14 mouse cellular contexts compared by ENCODE assay signal in genomic region chr19:30306379-30306778, GRCm38 (mm10).
DNase-seq lines count a peak whose midpoint lies in the region; ATAC-seq and TF ChIP-seq lines count a peak whose summit lies in the region.
"Had no signal": no experiment of that assay in that cellular context is flagged by ENCODE, and none has a peak within 500 bp of the region (broad histone marks: within the 10 kb centered on the region; RNA-seq: fewer than 3 reads in every experiment).

No protein-coding gene starts in this region.

- DNase-seq in forebrain, embryonic 10.5 days (ENCODE audit: extremely low spot score, low spot score) = no peak
- peak; percentile 13 to 26 for DNase-seq in left cerebral cortex, postnatal 10 days (ENCODE audit: extremely low spot score in 1 of 2, low spot score in 2 of 2)
- DNase-seq in left cerebral cortex, adult 2 months (ENCODE audit: extremely low spot score in 1 of 2, low spot score in 2 of 2) = no peak
- peak; percentile 8 for DNase-seq in adipocyte (ENCODE audit: low spot score)
- DNase-seq in gastrocnemius, adult 2 months = peak; percentile 28
- no peak for DNase-seq in spleen, adult 12 weeks (ENCODE audit: low spot score)
- no peak for DNase-seq in liver, embryonic 11.5 days (ENCODE audit: low spot score)
- DNase-seq: adrenal gland, postnatal 36 days; thymus, postnatal 4 days had no signal

- H3K27ac ChIP-seq in forebrain, embryonic 15.5 days (replicated peaks) = no peak overlapping the region
- H3K27ac ChIP-seq in forebrain, embryonic 10.5 days = no peak overlapping the region
- no peak overlapping the region for H3K27ac ChIP-seq in left cerebral cortex, adult 2 months
- no peak overlapping the region for H3K27ac ChIP-seq in gastrocnemius, adult 2 months
- H3K27ac ChIP-seq in liver, embryonic 11.5 days (ENCODE audit: low read depth, low read length) = no peak overlapping the region
- H3K27ac ChIP-seq: liver, embryonic 14.5 days; stomach, embryonic 15.5 days had no signal

- intact Hi-C loops in left cerebral cortex, postnatal 10 days (cut with DNase I) = no loop called here
- intact Hi-C loops in left cerebral cortex, adult 2 months (cut with DNase I) = no loop called here
- intact Hi-C loops in gastrocnemius, adult 2 months (cut with DNase I) = no loop called here

- peak; percentile 61; the same call in 1 of the 2 replicates for ATAC-seq in forebrain, embryonic 15.5 days (replicated peaks)
- no peak for ATAC-seq in liver, embryonic 11.5 days (replicated peaks; ENCODE audit: low FRiP score)
- ATAC-seq: CD4-positive, CD25-positive, alpha-beta regulatory T cell, adult 4 months; intestine, postnatal 0 days had no signal

- H3K9me3 ChIP-seq in forebrain, embryonic 15.5 days = no peaks in the 10 kb centered on the region
- no peaks in the 10 kb centered on the region for H3K9me3 ChIP-seq in forebrain, embryonic 10.5 days
- H3K9me3 ChIP-seq in liver, embryonic 11.5 days (ENCODE audit: control insufficient read depth, low read length) = no peaks in the 10 kb centered on the region
- H3K9me3 ChIP-seq: stomach, embryonic 15.5 days had no signal

- H3K36me3 ChIP-seq in forebrain, embryonic 15.5 days = no peaks in the 10 kb centered on the region
- no peaks in the 10 kb centered on the region for H3K36me3 ChIP-seq in forebrain, embryonic 10.5 days (replicated peaks)
- H3K36me3 ChIP-seq in liver, embryonic 11.5 days (ENCODE audit: control insufficient read depth, insufficient read depth, low read length) = no peaks in the 10 kb centered on the region
- H3K36me3 ChIP-seq: stomach, embryonic 15.5 days had no signal

- no peak overlapping the region for H3K9ac ChIP-seq in forebrain, embryonic 15.5 days (replicated peaks)
- no peak overlapping the region for H3K9ac ChIP-seq in liver, embryonic 11.5 days (ENCODE audit: low read depth, low read length)
- H3K9ac ChIP-seq: liver, embryonic 14.5 days; stomach, embryonic 15.5 days had no signal

- no peaks in the 10 kb centered on the region for H3K4me1 ChIP-seq in forebrain, embryonic 15.5 days
- peaks cover 17% of the 10 kb centered on the region for H3K4me1 ChIP-seq in forebrain, embryonic 10.5 days
- peaks cover 6% of the 10 kb centered on the region for H3K4me1 ChIP-seq in liver, embryonic 11.5 days (replicated peaks; ENCODE audit: control insufficient read depth, insufficient read depth, low read length)
- H3K4me1 ChIP-seq: stomach, embryonic 15.5 days had no signal

- no peaks in the 10 kb centered on the region for H3K27me3 ChIP-seq in forebrain, embryonic 15.5 days
- no peaks in the 10 kb centered on the region for H3K27me3 ChIP-seq in forebrain, embryonic 10.5 days (ENCODE audit: poor library complexity, severe bottlenecking)
- H3K27me3 ChIP-seq in liver, embryonic 11.5 days (replicated peaks; ENCODE audit: control insufficient read depth, insufficient read depth, low read length) = no peaks in the 10 kb centered on the region
- H3K27me3 ChIP-seq: stomach, embryonic 15.5 days had no signal

- TF ChIP-seq CTCF in left cerebral cortex, adult 2 months (IDR thresholded peaks at IDR 0.05) = no peak
- no peak for TF ChIP-seq CTCF in gastrocnemius, adult 2 months (IDR thresholded peaks at IDR 0.05)

- WGBS in forebrain, embryonic 15.5 days = 76% methylated on average over 2 of the region's 2 CpGs
- WGBS in forebrain, embryonic 10.5 days = 92% methylated on average over 2 of the region's 2 CpGs
- 89% methylated on average over 2 of the region's 2 CpGs for WGBS in liver, embryonic 11.5 days

- no peak overlapping the region for H3K4me3 ChIP-seq in forebrain, embryonic 15.5 days
- no peak overlapping the region for H3K4me3 ChIP-seq in forebrain, embryonic 10.5 days
- no peak overlapping the region for H3K4me3 ChIP-seq in left cerebral cortex, adult 2 months
- H3K4me3 ChIP-seq in gastrocnemius, adult 2 months = no peak overlapping the region
- H3K4me3 ChIP-seq in liver, embryonic 11.5 days (ENCODE audit: low read depth, low read length) = no peak overlapping the region
- H3K4me3 ChIP-seq: stomach, embryonic 15.5 days had no signal

- H3K4me2 ChIP-seq in forebrain, embryonic 15.5 days (replicated peaks) = no peak overlapping the region
- H3K4me2 ChIP-seq in liver, embryonic 11.5 days = no peak overlapping the region
- H3K4me2 ChIP-seq: stomach, embryonic 15.5 days had no signal

Comparison
In these comparisons a context has a peak if more than half of its experiments do, and no peak if none do; other contexts are left out.
1. DNase-seq: peak in left cerebral cortex, postnatal 10 days (2 of 2), adipocyte (single experiment) and gastrocnemius, adult 2 months (single experiment); none in forebrain, embryonic 10.5 days (single experiment), left cerebral cortex, adult 2 months (0 of 2), spleen, adult 12 weeks (single experiment) and liver, embryonic 11.5 days (single experiment).